Mouse (Mus musculus): Measurements from ENCODE around the gene Tbx10. TPM values are rescaled to one million over a fixed set of nuclear protein-coding genes. Genes with fewer than 3 reads are reported as not detected.
A peak's percentile ranks its signal among the peaks of the same experiment; 100 is the strongest.
"Not testable (repeated sequence)": the region's sequence is repeated elsewhere in the genome, so short reads cannot be mapped to it uniquely, and the experiment has no call there.

The Tbx10 gene
- polyA plus RNA-seq, 1 experiment from 2014 or later, result not detected

GRCm38 (mm10) chr19:4044109-4044508 is 51.6 kb downstream of the Tbx10 start:
- not testable (repeated sequence) for H3K27ac ChIP-seq (ENCODE audit: poor library complexity, severe bottlenecking); ATAC-seq (ENCODE audit: insufficient number of reproducible peaks, low FRiP score); H3K36me3 ChIP-seq; H3K9ac ChIP-seq; H3K9me3 ChIP-seq (replicated peaks); H3K4me3 ChIP-seq; H3K27me3 ChIP-seq (replicated peaks); H3K4me2 ChIP-seq
- H3K4me1 ChIP-seq (replicated peaks), result 0 out of 2 replicates have a peak, but pooled peaks cover 11% of the 10 kb centered on the region
- WGBS, result 85% methylated on average over 5 of the region's 5 CpGs

- H3K4me3 ChIP-seq, result no peak within 1 kb of the TSS
- no peak within 1 kb of the TSS; the same call in 1 of the 2 replicates for H3K27ac ChIP-seq (ENCODE audit: poor library complexity, severe bottlenecking)
- H3K9ac ChIP-seq, result no peak within 1 kb of the TSS
- H3K36me3 ChIP-seq, result no peaks in the 10 kb centered on the region
- peak within 1 kb of the TSS; percentile 48 for H3K4me2 ChIP-seq
- H3K27me3 ChIP-seq (replicated peaks), result no peaks in the 10 kb centered on the region
- 0 out of 2 replicates have a peak, but pooled peaks cover 11% of the 10 kb centered on the region for H3K4me1 ChIP-seq (replicated peaks)
- WGBS, result 45% methylated on average over 16 of the region's 16 CpGs
- H3K9me3 ChIP-seq (replicated peaks), result no peaks in the 10 kb centered on the region
- ATAC-seq (ENCODE audit: insufficient number of reproducible peaks, low FRiP score), result peak; percentile 81
Observed at GRCm38 (mm10) chr19:4045966-4046865, 53.7 kb downstream of the Tbx10 start, which contains the start of gene Gstp2. Gene Gstp2, minus strand, starts transcription at chr19:4046023.

GRCm38 (mm10) chr19:4046866-4047254 is 54.3 kb downstream of the Tbx10 start:
- no peak overlapping the region for H3K4me2 ChIP-seq
- H3K36me3 ChIP-seq, result no peaks in the 10 kb centered on the region
- H3K27ac ChIP-seq (ENCODE audit: poor library complexity, severe bottlenecking), result no peak overlapping the region
- no peak overlapping the region for H3K4me3 ChIP-seq
- no peak for ATAC-seq (ENCODE audit: insufficient number of reproducible peaks, low FRiP score)
- WGBS, result 80% methylated on average over 8 of the region's 8 CpGs
- 0 out of 2 replicates have a peak, but pooled peaks cover 11% of the 10 kb centered on the region for H3K4me1 ChIP-seq (replicated peaks)
- no peaks in the 10 kb centered on the region for H3K27me3 ChIP-seq (replicated peaks)
- H3K9me3 ChIP-seq (replicated peaks), result no peaks in the 10 kb centered on the region
- H3K9ac ChIP-seq, result no peak overlapping the region

DNA sequence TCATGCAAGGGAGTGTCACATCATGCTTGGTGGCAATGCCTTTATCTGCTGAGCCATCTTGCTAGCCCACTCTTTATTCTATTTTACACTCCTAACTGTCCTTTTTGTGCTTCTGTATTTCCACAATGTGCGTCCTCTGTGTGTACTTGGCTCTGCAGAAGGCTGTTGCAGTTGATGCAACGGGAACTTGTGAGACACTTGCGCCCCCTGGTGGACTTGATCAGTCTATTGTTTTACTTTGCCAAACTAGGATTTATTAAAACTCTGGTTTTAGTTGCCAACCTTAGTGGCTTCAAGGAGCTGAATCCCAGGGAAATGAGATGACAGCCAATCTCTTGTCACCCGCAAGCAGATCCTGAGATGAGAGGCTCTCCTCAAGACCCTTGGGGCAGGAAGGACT is 55.3 kb downstream of the Tbx10 start:
- H3K4me3 ChIP-seq, result no peak overlapping the region
- no peak overlapping the region for H3K27ac ChIP-seq (ENCODE audit: poor library complexity, severe bottlenecking)
- H3K27me3 ChIP-seq (replicated peaks), result no peaks in the 10 kb centered on the region
- no peaks in the 10 kb centered on the region for H3K9me3 ChIP-seq (replicated peaks)
- WGBS, result 23% methylated on average over 4 of the region's 4 CpGs
- ATAC-seq (ENCODE audit: insufficient number of reproducible peaks, low FRiP score), result no peak
- no peak overlapping the region for H3K4me2 ChIP-seq
- H3K9ac ChIP-seq, result no peak overlapping the region
- 0 out of 2 replicates have a peak, but pooled peaks cover 11% of the 10 kb centered on the region for H3K4me1 ChIP-seq (replicated peaks)
- no peaks in the 10 kb centered on the region for H3K36me3 ChIP-seq

- H3K9ac ChIP-seq; H3K36me3 ChIP-seq; H3K27ac ChIP-seq (ENCODE audit: poor library complexity, severe bottlenecking); H3K9me3 ChIP-seq (replicated peaks); H3K4me2 ChIP-seq; H3K4me3 ChIP-seq; ATAC-seq (ENCODE audit: insufficient number of reproducible peaks, low FRiP score); H3K27me3 ChIP-seq (replicated peaks): not testable (repeated sequence)
- WGBS, result 69% methylated on average over 5 of the region's 5 CpGs
- H3K4me1 ChIP-seq (replicated peaks), result 0 out of 2 replicates have a peak, but pooled peaks cover 11% of the 10 kb centered on the region
Observed at GRCm38 (mm10) chr19:4049069-4049468, 56.5 kb downstream of the Tbx10 start.

Other genes starting within 250 kb of the Tbx10 start
- gene Kmt5b, start 225.3 kb upstream of the Tbx10 start, polyA plus RNA-seq (2016; fragmentation: Nextera tagmentation; extraction: Ambion mirVana), result 29.3 and 32.9 TPM in 2 replicates
- gene Chka, start 141.0 kb upstream of the Tbx10 start, polyA plus RNA-seq (2016; fragmentation: Nextera tagmentation; extraction: Ambion mirVana), result 30.1 and 36.1 TPM in 2 replicates
- 22.3 and 26.1 TPM in 2 replicates for gene Tcirg1, start 85.6 kb upstream of the Tbx10 start, polyA plus RNA-seq (2016; fragmentation: Nextera tagmentation; extraction: Ambion mirVana)
- 298 and 324 TPM in 2 replicates for gene Ndufs8, start 80.0 kb upstream of the Tbx10 start, polyA plus RNA-seq (2016; fragmentation: Nextera tagmentation; extraction: Ambion mirVana)
- 2.0 and 2.3 TPM in 2 replicates for gene Aldh3b1, start 62.9 kb upstream of the Tbx10 start, polyA plus RNA-seq (2016; fragmentation: Nextera tagmentation; extraction: Ambion mirVana)
- 7.8 and 8.9 TPM in 2 replicates for gene Unc93b1, start 57.6 kb upstream of the Tbx10 start, polyA plus RNA-seq (2016; fragmentation: Nextera tagmentation; extraction: Ambion mirVana)
- gene Aldh3b3, start 34.1 kb upstream of the Tbx10 start, polyA plus RNA-seq (2016; fragmentation: Nextera tagmentation; extraction: Ambion mirVana), result not detected in 2 replicates
- 0.40 and 0.86 TPM in 2 replicates for gene Aldh3b2, start 20.4 kb upstream of the Tbx10 start, polyA plus RNA-seq (2016; fragmentation: Nextera tagmentation; extraction: Ambion mirVana)
- 9.3 and 9.5 TPM in 2 replicates for gene Acy3, start 6.2 kb upstream of the Tbx10 start, polyA plus RNA-seq (2016; fragmentation: Nextera tagmentation; extraction: Ambion mirVana)
- gene Nudt8, start 7.8 kb downstream of the Tbx10 start, polyA plus RNA-seq (2016; fragmentation: Nextera tagmentation; extraction: Ambion mirVana), result 41.0 and 44.7 TPM in 2 replicates
- 4.2 and 4.6 TPM in 2 replicates for gene Gm49405, start 7.9 kb downstream of the Tbx10 start, polyA plus RNA-seq (2016; fragmentation: Nextera tagmentation; extraction: Ambion mirVana)
- 74.6 and 84.9 TPM in 2 replicates for gene Doc2g, start 10.6 kb downstream of the Tbx10 start, polyA plus RNA-seq (2016; fragmentation: Nextera tagmentation; extraction: Ambion mirVana)
- 402 and 417 TPM in 2 replicates for gene Ndufv1, start 20.1 kb downstream of the Tbx10 start, polyA plus RNA-seq (2016; fragmentation: Nextera tagmentation; extraction: Ambion mirVana)
- gene Gstp1, start 45.2 kb downstream of the Tbx10 start, polyA plus RNA-seq (2016; fragmentation: Nextera tagmentation; extraction: Ambion mirVana), result 346 and 369 TPM in 2 replicates
- 3.6 and 7.1 TPM in 2 replicates for gene Gstp2, start 53.3 kb downstream of the Tbx10 start, polyA plus RNA-seq (2016; fragmentation: Nextera tagmentation; extraction: Ambion mirVana)
- 0.69 TPM in 1 of 2 replicates, not detected in the other for gene Gstp3, start 66.8 kb downstream of the Tbx10 start, polyA plus RNA-seq (2016; fragmentation: Nextera tagmentation; extraction: Ambion mirVana)
- gene Cabp2, start 88.8 kb downstream of the Tbx10 start, polyA plus RNA-seq (2016; fragmentation: Nextera tagmentation; extraction: Ambion mirVana), result not detected in 2 replicates
- gene Cdk2ap2, start 104.4 kb downstream of the Tbx10 start, polyA plus RNA-seq (2016; fragmentation: Nextera tagmentation; extraction: Ambion mirVana), result 54.4 and 57.6 TPM in 2 replicates
- gene Pitpnm1, start 107.2 kb downstream of the Tbx10 start, polyA plus RNA-seq (2016; fragmentation: Nextera tagmentation; extraction: Ambion mirVana), result 23.3 and 23.5 TPM in 2 replicates
- gene Aip, start 133.1 kb downstream of the Tbx10 start, polyA plus RNA-seq (2016; fragmentation: Nextera tagmentation; extraction: Ambion mirVana), result 80.4 and 82.6 TPM in 2 replicates
- gene Gpr152, start 147.0 kb downstream of the Tbx10 start, polyA plus RNA-seq (2016; fragmentation: Nextera tagmentation; extraction: Ambion mirVana), result not detected in 2 replicates
- gene Cabp4, start 151.3 kb downstream of the Tbx10 start, polyA plus RNA-seq (2016; fragmentation: Nextera tagmentation; extraction: Ambion mirVana), result 0.13 TPM in 1 of 2 replicates, not detected in the other
- 115 and 122 TPM in 2 replicates for gene Coro1b, start 155.9 kb downstream of the Tbx10 start, polyA plus RNA-seq (2016; fragmentation: Nextera tagmentation; extraction: Ambion mirVana)
- 0.73 and 1.1 TPM in 2 replicates for gene Ptprcap, start 160.9 kb downstream of the Tbx10 start, polyA plus RNA-seq (2016; fragmentation: Nextera tagmentation; extraction: Ambion mirVana)
- 52.9 and 55.7 TPM in 2 replicates for gene Rps6kb2, start 170.6 kb downstream of the Tbx10 start, polyA plus RNA-seq (2016; fragmentation: Nextera tagmentation; extraction: Ambion mirVana)
- gene Carns1, start 182.7 kb downstream of the Tbx10 start, polyA plus RNA-seq (2016; fragmentation: Nextera tagmentation; extraction: Ambion mirVana), result 2.5 and 3.6 TPM in 2 replicates
- 1.5 and 1.6 TPM in 2 replicates for gene Tbc1d10c, start 198.5 kb downstream of the Tbx10 start, polyA plus RNA-seq (2016; fragmentation: Nextera tagmentation; extraction: Ambion mirVana)
- 627 and 649 TPM in 2 replicates for gene Ppp1ca, start 199.3 kb downstream of the Tbx10 start, polyA plus RNA-seq (2016; fragmentation: Nextera tagmentation; extraction: Ambion mirVana)
- gene Rad9a, start 208.9 kb downstream of the Tbx10 start, polyA plus RNA-seq (2016; fragmentation: Nextera tagmentation; extraction: Ambion mirVana), result 22.6 and 23.1 TPM in 2 replicates
- gene Clcf1, start 221.5 kb downstream of the Tbx10 start, polyA plus RNA-seq (2016; fragmentation: Nextera tagmentation; extraction: Ambion mirVana), result 1.3 and 1.4 TPM in 2 replicates
- not detected in 2 replicates for gene AC109138.7, start 221.6 kb downstream of the Tbx10 start, polyA plus RNA-seq (2016; fragmentation: Nextera tagmentation; extraction: Ambion mirVana)
- gene Pold4, start 239.1 kb downstream of the Tbx10 start, polyA plus RNA-seq (2016; fragmentation: Nextera tagmentation; extraction: Ambion mirVana), result 16.6 and 19.4 TPM in 2 replicates